Mouse (Mus musculus) left cerebral cortex, adult 2 months (tissue): ENCODE measurements around the gene Acbd4. TPM values are rescaled to one million over a fixed set of nuclear protein-coding genes. Genes with fewer than 3 reads are reported as not detected.

ENCODE experiments used
- DNase-seq, 2 experiments: peaks; one replicate each; pipeline ENCODE4 v3.0.0; 2021 to 2022; ENCODE audit warnings: low spot score in 2 of 2, mixed read lengths in 1 of 2; ENCODE audit errors: extremely low spot score in 1 of 2
- H3K27ac ChIP-seq: fragments of 200-600 bp; 2 replicates; pipeline ENCODE4 v1.8.1; 2022
- H3K4me3 ChIP-seq: fragments of 200-600 bp; 2 replicates; pipeline ENCODE4 v1.8.1; 2022
- CTCF ChIP-seq: fragments of 200-600 bp; IDR thresholded peaks from 2 replicates; pipeline ENCODE4 v1.8.1; 2022; ENCODE audit warnings: antibody characterized with exemption, mild to moderate bottlenecking, moderate library complexity
- intact Hi-C: fragments of 180-260 bp; cut with DNase I; formaldehyde crosslinking; loops from one replicate; pipeline ENCODE4 v1.15.1; 2025
- total RNA-seq, 2 experiments: library from RNA; stranded (reverse); gene quantifications; 2 replicates each; pipeline ENCODE4 v1.2.3; 2021

Gene Acbd4
- total RNA-seq, 2 experiments from 2014 or later, result 72.3 to 88.2 TPM

DNA sequence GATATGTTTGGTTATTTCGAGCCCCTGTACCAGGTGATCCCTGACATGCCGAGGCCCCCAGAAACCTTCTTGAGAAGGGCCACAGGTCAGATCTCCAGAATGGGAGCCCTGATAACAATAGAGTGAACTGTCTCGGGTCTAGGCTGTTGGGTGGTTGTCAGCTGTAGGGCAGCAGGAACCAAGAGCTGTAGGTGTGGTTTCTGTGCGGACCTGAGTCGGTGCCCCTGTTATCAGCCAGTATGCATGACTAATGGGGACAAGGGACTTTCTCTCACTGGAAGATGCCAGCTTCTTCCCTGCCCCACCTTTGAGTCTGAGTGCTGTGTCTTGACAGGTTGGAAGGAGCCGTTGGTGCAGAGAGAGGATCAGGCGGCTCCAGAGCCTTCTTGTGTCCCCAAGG lies 3.0 kb downstream of the Acbd4 start:
- no peak for TF ChIP-seq CTCF
- intact Hi-C loops, result no loop called here

DNA sequence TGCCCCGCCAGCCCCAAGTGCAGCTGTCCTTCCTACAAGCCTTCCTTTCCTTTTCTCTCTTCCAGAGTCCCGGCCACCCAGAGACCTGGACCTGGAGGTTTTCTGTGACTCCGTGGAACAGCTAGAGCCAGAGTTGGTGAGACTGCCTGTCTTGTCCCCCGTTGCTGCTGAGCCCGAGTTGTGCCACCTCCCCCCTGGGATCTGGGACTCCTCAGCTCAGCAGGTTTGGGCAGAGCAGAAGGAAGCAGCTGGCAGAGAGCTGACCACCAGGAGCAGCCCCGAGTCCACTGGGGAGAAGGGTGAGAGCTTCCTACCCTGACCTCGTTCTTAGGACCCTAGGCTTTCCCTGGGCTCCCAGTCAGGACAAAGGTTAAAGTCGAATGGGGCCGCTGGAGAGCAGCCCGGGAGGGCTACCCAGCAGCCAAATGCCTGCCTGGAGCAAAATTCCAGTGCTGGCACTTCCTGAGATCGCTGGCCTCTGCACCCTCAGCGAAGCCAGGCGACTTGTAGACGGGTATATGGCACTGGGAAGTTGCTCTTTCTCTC lies 3.8 kb downstream of the Acbd4 start:
- Histone ChIP-seq H3K4me3 (no peak overlapping the region), H3K27ac (no peak overlapping the region)
- TF ChIP-seq CTCF, result no peak
- intact Hi-C loops, result no loop called here
- no peak for DNase-seq

More for the DNA sequence above, 3.0 kb downstream of the Acbd4 start:
- Histone ChIP-seq H3K4me3 (no peak overlapping the region), H3K27ac (no peak overlapping the region)
- DNase-seq, result no peak

DNA sequence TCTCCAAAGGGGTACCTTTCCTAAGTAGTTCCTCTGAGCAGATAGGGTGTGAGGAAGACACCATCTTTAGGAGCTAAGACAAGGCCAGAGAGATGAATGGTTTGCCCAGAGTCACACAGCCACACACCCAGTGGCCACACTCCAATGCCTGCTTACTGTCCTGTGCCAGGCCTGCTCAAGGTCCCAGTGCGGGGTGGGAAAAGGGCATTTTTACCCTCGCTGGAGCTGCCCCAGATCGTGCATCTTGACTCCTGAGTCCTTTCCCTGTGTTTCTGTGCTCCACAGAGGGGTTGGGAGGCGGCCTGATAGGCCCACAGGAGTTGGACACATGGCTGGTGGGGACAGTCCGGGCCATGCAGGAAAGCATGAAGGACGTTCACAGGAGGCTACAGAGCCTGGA lies 4.3 kb downstream of the Acbd4 start:
- intact Hi-C loops, result no loop called here
- no peak for DNase-seq
- TF ChIP-seq CTCF, result no peak
- Histone ChIP-seq H3K27ac (no peak overlapping the region), H3K4me3 (no peak overlapping the region)

DNA sequence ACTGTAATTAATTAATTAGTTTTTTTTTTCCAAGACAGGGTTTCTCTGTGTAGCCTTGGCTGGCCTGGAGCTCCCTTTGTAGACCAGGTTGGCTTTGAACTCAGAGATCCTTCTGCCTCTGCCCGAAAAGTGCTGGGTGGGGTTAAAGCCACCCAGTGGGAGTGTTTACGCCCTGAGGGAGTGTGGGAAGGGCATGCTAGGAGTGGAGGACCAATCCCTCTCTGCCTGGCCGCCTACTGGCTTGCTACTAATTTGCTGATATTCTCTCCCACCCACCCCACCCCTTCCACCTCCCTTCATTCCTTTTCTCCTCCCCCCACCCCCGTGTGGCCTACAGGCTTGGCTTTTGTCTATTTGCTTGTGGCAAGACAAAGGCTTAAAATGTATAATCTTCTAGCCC lies 4.9 kb downstream of the Acbd4 start:
- DNase-seq, result no peak
- intact Hi-C loops, result no loop called here
- H3K27ac ChIP-seq, result no peak overlapping the region
- H3K4me3 ChIP-seq, result no peak overlapping the region
- TF ChIP-seq CTCF, result no peak

DNA sequence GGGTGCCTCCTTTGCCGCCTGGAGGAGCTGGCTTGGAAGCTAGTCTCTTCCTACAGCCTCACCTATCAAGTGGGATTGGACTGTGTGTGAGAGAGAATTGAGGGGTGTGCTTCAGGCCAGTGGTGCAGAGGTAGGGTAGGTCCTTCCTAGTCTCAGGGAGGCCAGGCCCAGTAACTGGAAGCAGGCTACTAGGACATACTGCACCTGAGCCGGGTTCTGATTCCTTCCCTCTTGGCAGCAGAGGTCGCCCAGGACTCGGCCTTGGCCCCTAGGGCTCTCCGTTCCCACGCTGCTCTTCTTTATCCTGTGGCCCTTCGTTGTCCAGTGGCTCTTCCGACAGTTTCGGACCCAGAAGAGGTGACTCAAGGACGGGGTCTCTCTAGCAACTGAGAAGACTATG lies 9.8 kb downstream of the Acbd4 start:
- no peak for TF ChIP-seq CTCF
- intact Hi-C loops, result no loop called here
- H3K27ac ChIP-seq, result peak overlapping the region; percentile 67; the same call in 1 of the 2 replicates

DNA sequence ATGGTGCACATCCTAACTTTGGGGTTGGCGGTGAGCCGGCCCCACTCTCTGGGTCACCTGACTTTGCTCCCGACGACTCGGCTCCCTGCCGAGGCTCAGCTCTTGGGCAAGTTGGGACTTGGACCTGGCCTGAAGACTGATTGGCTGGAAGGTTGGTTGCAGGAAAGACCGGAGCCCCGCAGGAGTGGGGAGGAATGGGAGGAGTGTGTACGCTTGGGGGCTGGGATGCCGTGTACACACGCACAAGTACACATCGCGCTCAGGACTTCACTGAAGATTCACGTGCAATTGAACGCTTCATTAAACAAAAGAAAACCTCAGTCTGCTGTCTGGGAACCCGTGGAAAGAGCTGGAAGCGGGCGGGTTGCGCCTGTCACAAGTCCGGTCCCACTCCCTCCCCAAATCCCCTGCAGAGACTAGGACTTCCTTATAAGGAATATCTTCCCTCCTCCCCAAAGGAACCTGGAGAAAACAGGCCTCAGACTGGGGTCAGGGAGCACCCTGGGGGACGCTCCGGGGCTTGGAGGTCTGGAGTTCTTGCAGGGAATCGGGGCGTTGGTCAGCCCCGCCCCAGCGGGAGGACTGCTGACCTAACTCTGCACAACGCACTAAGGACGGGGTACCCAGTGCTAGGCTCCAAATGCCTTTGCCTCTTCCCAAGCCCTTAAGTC lies 10.5 kb downstream of the Acbd4 start:
- intact Hi-C loops, result no loop called here
- Histone ChIP-seq H3K27ac (peak overlapping the region; percentile 67), H3K4me3 (peak overlapping the region; percentile 43)
- DNase-seq, result no peak
- no peak for TF ChIP-seq CTCF

More for the DNA sequence above, 9.8 kb downstream of the Acbd4 start:
- no peak overlapping the region for H3K4me3 ChIP-seq
- DNase-seq, result no peak

DNA sequence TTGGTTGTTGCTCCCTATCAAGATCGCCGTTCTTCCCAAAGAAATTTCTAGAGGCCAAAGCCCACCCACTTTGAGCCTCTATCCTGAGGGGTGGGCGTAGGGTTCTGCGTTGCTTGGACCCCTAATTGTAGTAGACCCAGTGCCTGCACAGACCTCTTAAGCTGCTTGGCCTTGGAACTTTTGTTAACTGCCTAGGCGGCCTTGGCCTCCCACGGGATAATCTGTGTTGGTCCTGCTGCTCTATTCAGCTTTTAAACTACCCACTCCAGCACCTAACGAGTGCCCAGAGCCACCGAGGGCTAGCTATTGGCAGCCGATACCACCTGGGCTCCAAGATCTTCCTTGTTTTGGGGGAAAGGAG lies 11.1 kb downstream of the Acbd4 start:
- intact Hi-C loops, result no loop called here
- peak overlapping the region; percentile 67 for H3K27ac ChIP-seq
- no peak for TF ChIP-seq CTCF
- peak overlapping the region; percentile 43 for H3K4me3 ChIP-seq
- no peak for DNase-seq

DNA sequence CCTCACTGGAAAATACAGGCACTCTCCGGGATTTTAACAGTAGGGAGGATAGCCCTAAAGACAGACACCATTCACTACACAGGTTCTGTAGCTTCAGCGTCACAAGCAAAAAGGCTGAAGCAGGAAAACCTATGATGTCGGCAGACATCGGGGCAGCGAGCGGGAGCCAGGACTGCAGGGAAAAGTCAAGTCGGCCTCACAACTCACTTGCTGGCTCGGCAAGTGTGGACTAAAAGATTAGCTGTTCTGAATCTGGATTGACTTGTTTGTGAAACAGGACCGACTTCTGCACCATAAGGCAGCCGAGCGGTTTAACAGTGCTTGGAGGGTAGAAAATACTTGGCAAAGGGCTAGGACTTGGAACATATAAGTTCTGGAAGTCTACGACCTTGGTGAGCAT lies 11.5 kb downstream of the Acbd4 start:
- intact Hi-C loops, result no loop called here
- DNase-seq, result no peak
- Histone ChIP-seq H3K27ac (peak overlapping the region; percentile 67; the same call in 1 of the 2 replicates), H3K4me3 (no peak overlapping the region)
- no peak for TF ChIP-seq CTCF

DNA sequence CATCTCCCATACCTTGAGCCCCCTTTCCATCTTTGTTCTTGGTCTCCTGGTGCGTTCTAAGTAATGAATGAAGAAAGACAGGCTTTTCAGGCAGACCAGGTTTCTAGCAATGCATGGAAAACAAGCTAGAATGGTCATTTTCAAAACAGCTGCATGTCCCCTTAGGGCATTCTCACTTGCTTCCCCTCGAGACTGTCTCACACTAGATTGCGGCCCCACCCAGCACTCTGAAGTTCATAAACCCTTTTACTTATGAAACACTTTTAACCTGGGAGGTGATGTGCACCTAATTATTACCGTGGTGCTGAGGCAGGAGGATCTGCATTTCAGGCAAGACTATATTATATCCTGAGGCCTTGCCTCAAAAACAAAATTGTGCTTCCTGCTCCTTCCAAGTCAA lies 12.3 kb downstream of the Acbd4 start:
- intact Hi-C loops, result no loop called here
- no peak for DNase-seq
- H3K4me3 ChIP-seq, result no peak overlapping the region
- H3K27ac ChIP-seq, result no peak overlapping the region
- TF ChIP-seq CTCF, result no peak

DNA sequence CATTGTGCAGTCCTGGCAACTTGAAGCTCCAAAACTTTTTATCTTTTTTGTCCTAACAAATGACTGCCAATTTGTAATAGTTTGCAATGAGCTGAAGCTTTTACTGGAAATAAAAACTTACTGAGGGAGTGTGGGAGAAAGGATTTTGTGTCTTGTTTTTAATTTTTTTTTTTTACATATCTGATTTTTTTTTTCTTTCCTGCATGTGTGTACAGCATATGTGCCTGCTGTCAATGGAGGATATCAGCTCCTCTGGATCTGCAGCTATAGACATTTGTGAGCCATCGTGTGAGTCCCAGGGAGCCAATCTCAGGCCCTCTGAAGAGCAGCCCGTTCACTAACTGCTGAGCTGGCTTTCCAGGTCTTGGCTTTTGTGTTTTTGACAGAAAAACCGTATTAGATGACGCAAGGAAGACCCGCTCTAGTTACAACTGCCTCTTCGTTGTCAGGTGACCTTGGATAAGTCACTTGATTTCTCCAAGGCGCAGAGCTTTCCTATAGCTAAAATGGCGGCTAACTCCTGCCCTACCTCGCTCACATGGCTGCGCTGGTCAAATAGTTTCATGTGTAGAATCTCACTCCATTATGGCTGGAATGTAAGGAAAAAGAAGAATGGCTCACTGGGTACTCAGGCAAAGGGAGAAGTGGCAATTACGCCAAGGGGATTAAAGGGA lies 12.9 kb downstream of the Acbd4 start:
- Histone ChIP-seq H3K27ac (peak overlapping the region; percentile 98), H3K4me3 (peak overlapping the region; percentile 51)
- no peak for TF ChIP-seq CTCF
- intact Hi-C loops, result no loop called here
- DNase-seq, result no peak

DNA sequence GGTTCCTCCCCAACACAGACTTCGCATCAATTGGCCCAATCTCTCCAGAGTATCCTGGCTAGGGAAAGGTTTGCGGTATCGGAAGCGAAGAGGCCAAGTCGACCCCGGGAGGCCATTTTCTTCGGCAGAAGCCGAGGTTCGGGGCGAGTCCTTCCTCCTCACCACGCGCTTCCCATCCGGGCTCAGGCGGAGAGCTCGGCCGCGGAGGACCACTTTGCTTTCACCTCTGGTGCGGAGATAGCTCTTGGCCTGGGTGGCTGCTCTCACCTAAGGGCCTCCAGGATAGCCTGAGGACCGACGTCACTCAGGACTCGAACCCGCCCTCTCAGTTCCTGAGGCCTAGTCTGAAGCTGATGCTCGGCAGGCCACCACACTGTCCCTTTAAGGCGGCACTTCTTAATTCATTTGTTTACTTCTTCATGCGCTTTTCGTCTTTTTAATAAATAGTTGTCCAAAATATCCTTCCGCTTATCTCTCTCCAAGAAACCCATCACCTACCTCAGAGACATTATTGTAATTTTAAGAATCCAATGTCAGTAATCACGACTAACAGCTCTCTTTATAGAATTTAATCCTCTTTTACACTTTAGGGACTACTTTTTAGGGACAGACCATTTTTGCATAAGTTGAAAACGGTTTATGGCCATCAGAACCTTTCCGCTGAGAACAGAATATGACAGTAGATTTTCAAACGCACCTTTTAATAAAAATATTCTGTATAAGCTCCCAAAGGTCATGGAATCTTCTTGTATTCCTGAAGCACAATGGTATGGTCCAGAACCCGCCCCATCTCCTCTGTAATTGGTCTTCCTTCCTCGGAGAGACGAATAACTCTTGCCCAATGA lies 13.9 kb downstream of the Acbd4 start:
- intact Hi-C loops, result loop anchor here (1.0 to 5.0 kb wide), 2 partner anchors 17 to 212 kb away; partner anchors contain the start of gene Hexim2
- peak; percentile 73 to 77 for DNase-seq
- Histone ChIP-seq H3K4me3 (peak overlapping the region; percentile 51), H3K27ac (peak overlapping the region; percentile 98)
- TF ChIP-seq CTCF, result no peak
